12 mouse cellular contexts compared by ENCODE assay signal in the genomic region with DNA sequence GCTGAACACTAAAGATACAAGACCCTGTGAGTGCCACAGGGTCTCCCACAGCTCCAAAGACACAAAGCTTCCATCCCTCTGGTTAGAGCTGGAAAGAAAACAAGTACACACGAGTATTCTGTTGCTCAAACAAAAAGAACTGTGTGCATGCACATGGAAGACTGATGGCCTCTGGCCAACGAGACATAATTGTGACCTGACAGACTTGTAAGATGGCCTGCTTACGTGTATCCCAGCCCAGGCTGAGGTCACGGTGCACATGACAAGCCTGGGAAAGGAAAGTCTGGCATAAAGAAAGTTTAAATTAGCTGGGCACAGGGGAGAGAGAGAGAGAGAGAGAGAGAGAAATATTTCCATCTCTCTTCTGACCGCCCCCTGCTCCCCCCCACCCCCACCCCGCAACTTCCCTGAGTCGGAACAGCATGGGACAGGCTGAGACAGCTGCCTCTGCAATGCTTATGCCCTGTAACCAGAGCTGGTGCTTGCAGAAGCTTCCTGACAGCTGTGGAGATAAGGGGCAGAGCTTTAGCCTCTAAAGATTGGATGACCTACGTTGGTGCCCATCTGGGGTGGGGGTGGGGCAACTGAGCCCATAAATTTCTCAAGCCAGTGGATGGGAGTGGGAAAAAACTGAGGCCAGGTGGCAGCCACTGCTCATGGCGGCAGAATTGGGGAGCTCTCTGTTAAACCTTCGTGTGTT. TPM values are rescaled to one million over a fixed set of nuclear protein-coding genes. Genes with fewer than 3 reads are reported as not detected.
A peak's percentile ranks its signal among the peaks of the same experiment; 100 is the strongest.
DNase-seq lines count a peak whose midpoint lies in the region; ATAC-seq and TF ChIP-seq lines count a peak whose summit lies in the region.
"Had no signal": no experiment of that assay in that cellular context is flagged by ENCODE, and none has a peak within 500 bp of the region (broad histone marks: within the 10 kb centered on the region; RNA-seq: fewer than 3 reads in every experiment).

No protein-coding gene starts in this region.

- H3K27ac ChIP-seq in liver, postnatal 0 days (ENCODE audit: low read depth): no peak overlapping the region
- peak overlapping the region; percentile 75 for H3K27ac ChIP-seq in heart, embryonic 11.5 days (ENCODE audit: low read depth, low read length)
- H3K27ac ChIP-seq in neural tube, embryonic 11.5 days (ENCODE audit: low read depth, low read length): no peak overlapping the region
- H3K27ac ChIP-seq: midbrain, embryonic 12.5 days had no signal

- peak; percentile 5 for DNase-seq in adrenal gland, postnatal 14 days
- DNase-seq in adrenal gland, postnatal 36 days: no peak
- peak; percentile 24 for DNase-seq in liver
- no peak for DNase-seq in liver, postnatal 0 days
- DNase-seq in neural tube, embryonic 11.5 days (ENCODE audit: low spot score): peak; percentile 23
- DNase-seq in urinary bladder, postnatal 4 days (ENCODE audit: low spot score in 2 of 2): no peak
- DNase-seq in T-cell, adult 2 months (ENCODE audit: low spot score): no peak
- DNase-seq: layer of hippocampus, adult 9-11 months had no signal

- H3K4me3 ChIP-seq in liver, postnatal 0 days (ENCODE audit: low read depth, low read length): no peak overlapping the region
- H3K4me3 ChIP-seq in heart, embryonic 11.5 days (ENCODE audit: low read depth, low read length): no peak overlapping the region
- H3K4me3 ChIP-seq in neural tube, embryonic 11.5 days (ENCODE audit: low read depth, low read length): no peak overlapping the region
- H3K4me3 ChIP-seq: midbrain, embryonic 12.5 days had no signal

- TF ChIP-seq EP300 in liver, postnatal 0 days (IDR thresholded peaks at IDR 0.05; ENCODE audit: low read depth): no peak

- 22% methylated on average over 10 of the region's 10 CpGs for WGBS in liver, postnatal 0 days (ENCODE audit: insufficient replicate concordance)
- 7% methylated on average over 10 of the region's 10 CpGs for WGBS in heart, embryonic 11.5 days (ENCODE audit: insufficient replicate concordance)
- WGBS in neural tube, embryonic 11.5 days: 31% methylated on average over 10 of the region's 10 CpGs

- H3K4me1 ChIP-seq in liver, postnatal 0 days (ENCODE audit: insufficient read depth): no peaks in the 10 kb centered on the region
- H3K4me1 ChIP-seq in heart, embryonic 11.5 days (ENCODE audit: control insufficient read depth, insufficient read depth, low read length): peaks cover 17% of the 10 kb centered on the region
- H3K4me1 ChIP-seq in neural tube, embryonic 11.5 days (ENCODE audit: control insufficient read depth, insufficient read depth, low read length): peaks cover 7% of the 10 kb centered on the region

- no peaks in the 10 kb centered on the region for H3K36me3 ChIP-seq in liver, postnatal 0 days (replicated peaks; ENCODE audit: insufficient read depth, low read length)
- H3K36me3 ChIP-seq in heart, embryonic 11.5 days (ENCODE audit: control insufficient read depth, insufficient read depth, low read length): no peaks in the 10 kb centered on the region
- H3K36me3 ChIP-seq in neural tube, embryonic 11.5 days (ENCODE audit: control insufficient read depth, insufficient read depth, low read length): no peaks in the 10 kb centered on the region
- H3K36me3 ChIP-seq: midbrain, embryonic 12.5 days had no signal

- no peak for ATAC-seq in liver, postnatal 0 days
- ATAC-seq in heart, embryonic 11.5 days (replicated peaks; ENCODE audit: insufficient number of reproducible peaks, low FRiP score, low TSS enrichment): peak; percentile 89
- no peak for ATAC-seq in neural tube, embryonic 11.5 days (ENCODE audit: insufficient read depth, low FRiP score, low TSS enrichment)

- no peak overlapping the region for H3K4me2 ChIP-seq in liver, postnatal 0 days (ENCODE audit: low read depth, low read length)
- H3K4me2 ChIP-seq in heart, embryonic 11.5 days: peak overlapping the region; percentile 27
- no peak overlapping the region; the same call in 1 of the 2 replicates for H3K4me2 ChIP-seq in neural tube, embryonic 11.5 days (ENCODE audit: low read depth)
- H3K4me2 ChIP-seq: midbrain, embryonic 12.5 days had no signal

- H3K9me3 ChIP-seq in liver, postnatal 0 days (ENCODE audit: low read length): no peaks in the 10 kb centered on the region
- H3K9me3 ChIP-seq in heart, embryonic 11.5 days (replicated peaks; ENCODE audit: control insufficient read depth, low read length): no peaks in the 10 kb centered on the region
- H3K9me3 ChIP-seq in neural tube, embryonic 11.5 days (ENCODE audit: control insufficient read depth, low read length): no peaks in the 10 kb centered on the region
- H3K9me3 ChIP-seq: midbrain, embryonic 12.5 days had no signal

- no peak for TF ChIP-seq CTCF in liver, postnatal 0 days (IDR thresholded peaks at IDR 0.05; ENCODE audit: low read depth)

- no peak overlapping the region for H3K9ac ChIP-seq in liver, postnatal 0 days (replicated peaks)
- 0 out of 2 replicates have a peak overlapping the region, but pooled peaks have one; percentile 22 for H3K9ac ChIP-seq in heart, embryonic 11.5 days (ENCODE audit: low read depth, low read length)
- H3K9ac ChIP-seq in neural tube, embryonic 11.5 days (ENCODE audit: low read length): peak overlapping the region; percentile 11; the same call in 1 of the 2 replicates
- H3K9ac ChIP-seq: midbrain, embryonic 12.5 days had no signal

- no peaks in the 10 kb centered on the region for H3K27me3 ChIP-seq in liver, postnatal 0 days (ENCODE audit: insufficient read depth, low read length)
- no peaks in the 10 kb centered on the region for H3K27me3 ChIP-seq in heart, embryonic 11.5 days (ENCODE audit: control insufficient read depth, insufficient read depth, low read length)
- no peaks in the 10 kb centered on the region for H3K27me3 ChIP-seq in neural tube, embryonic 11.5 days (ENCODE audit: control insufficient read depth, insufficient read depth, low read length)
- H3K27me3 ChIP-seq: midbrain, embryonic 12.5 days had no signal

RNA-seq across cellular contexts. Expression of gene Tnp1, which starts 46.4 kb away (rescaled TPM):
- total RNA-seq in adrenal gland, postnatal 14 days (2021): not detected in 2 replicates
- not detected for total RNA-seq in adrenal gland, postnatal 36 days (2021)
- polyA plus RNA-seq in liver, postnatal 0 days (2015; fragmentation: Nextera tagmentation; extraction: Ambion mirVana): not detected in 2 replicates
- polyA plus RNA-seq in heart, embryonic 11.5 days (2014; fragmentation: Nextera tagmentation; extraction: Ambion mirVana): not detected in 2 replicates
- not detected in 2 replicates for polyA plus RNA-seq in neural tube, embryonic 11.5 days (2014; fragmentation: Nextera tagmentation; extraction: Ambion mirVana)
- total RNA-seq: gastrocnemius, adult 8-10 months had no signal
- polyA plus RNA-seq: midbrain, embryonic 12.5 days; urinary bladder, adult 2 months had no signal

Comparison
In these comparisons a context has a peak if more than half of its experiments do, and no peak if none do; other contexts are left out.
1. DNase-seq: peak in adrenal gland, postnatal 14 days (single experiment), liver (single experiment) and neural tube, embryonic 11.5 days (single experiment); none in adrenal gland, postnatal 36 days (0 of 2), liver, postnatal 0 days (single experiment), urinary bladder, postnatal 4 days (0 of 2) and T-cell, adult 2 months (single experiment).